Mouse (Mus musculus): ENCODE results near the gene S100a11. TPM values are rescaled to one million over a fixed set of nuclear protein-coding genes. Genes with fewer than 3 reads are reported as not detected.

S100a11 gene
- total and polyA plus RNA-seq, 3 experiments, result 47.2 to 468 (median 75.2) TPM

DNA sequence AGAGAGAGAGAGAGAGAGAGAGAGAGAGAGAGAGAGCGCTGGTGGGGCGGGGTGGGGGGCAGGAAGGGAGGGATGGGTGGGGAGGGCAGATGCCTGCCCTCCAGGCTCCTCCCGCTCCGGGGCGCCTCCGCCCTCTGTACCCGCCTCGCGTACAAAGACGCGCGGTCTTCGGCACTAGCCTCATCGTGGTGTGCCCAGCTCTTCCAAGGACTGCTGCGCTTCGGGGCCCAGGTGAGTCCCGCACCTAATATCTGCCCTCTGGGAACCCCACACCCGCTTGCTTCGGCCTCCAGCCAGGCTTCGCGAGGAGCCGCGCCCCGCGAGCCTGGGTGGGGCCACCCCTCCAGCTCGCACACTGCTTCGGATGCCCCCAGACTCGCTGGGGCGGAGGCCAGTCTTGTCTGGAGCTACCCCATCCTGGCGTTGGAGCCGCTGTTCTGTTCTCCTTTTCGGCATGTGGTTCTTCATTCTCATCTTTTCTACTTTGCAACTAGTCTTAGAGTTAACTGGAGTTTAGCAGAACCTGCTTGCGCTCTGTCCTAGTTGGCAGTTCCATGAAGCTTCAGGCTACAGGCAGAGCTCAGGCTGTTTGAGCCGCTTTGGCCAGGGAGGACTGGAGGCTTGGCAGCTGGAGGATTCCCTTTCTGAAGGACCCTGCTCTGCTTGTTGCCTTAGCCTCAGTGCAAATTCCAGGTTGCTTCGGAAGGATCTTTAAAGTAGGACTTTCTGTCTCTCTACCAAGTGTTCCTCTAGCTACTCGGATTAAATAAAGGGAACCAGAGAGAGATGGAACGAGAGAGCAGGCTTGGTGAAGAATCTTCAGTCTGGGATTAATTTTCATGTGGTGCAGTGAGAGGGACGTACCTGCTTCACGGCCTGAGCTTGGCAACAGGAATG, 34.9 kb downstream of the S100a11 start, which contains the start of gene S100a10:
Gene S100a10, plus strand, starts transcription at position 100 of the 897 bp plus-strand sequence.
- H3K27ac ChIP-seq (ENCODE audit: insufficient read depth, low read depth), result peak within 1 kb of the TSS; percentile 68
- no peaks in the 10 kb centered on the region for H3K9me3 ChIP-seq (replicated peaks; ENCODE audit: low read length)
- in situ Hi-C loops (cut with MboI; ENCODE audit: low pct_ligation_motif_present, low pct_unique_long_range_greater_than_20kb, low sequenced_read_pairs) (no loop called here), dilution Hi-C loops (cut with MboI; ENCODE audit: extremely low pct_ligation_motif_present, extremely low pct_unique_long_range_greater_than_20kb, low sequenced_read_pairs) (no loop called here)
- H3K79me2 ChIP-seq (replicated peaks; ENCODE audit: control insufficient read depth, extremely low read depth, insufficient read depth, poor library complexity, severe bottlenecking), result peaks cover 50% of the 10 kb centered on the region
- H3K27me3 ChIP-seq (replicated peaks), result no peaks in the 10 kb centered on the region
- peak within 1 kb of the TSS; percentile 95 for H3K4me2 ChIP-seq (ENCODE audit: insufficient read depth, low read depth, poor library complexity, severe bottlenecking)
- H3K4me3 ChIP-seq (replicated peaks in 1 of 3; ENCODE audit: low read depth in 2 of 3, low read length in 2 of 3, poor library complexity in 1 of 3), result peak within 1 kb of the TSS; percentile 75 to 98 (median 77)
- H3K36me3 ChIP-seq (replicated peaks in 1 of 2; ENCODE audit: control insufficient read depth in 1 of 2, insufficient read depth in 1 of 2, low read length in 1 of 2), result peaks cover 5 to 25% of the 10 kb centered on the region in 2 experiments
- H3K9ac ChIP-seq (ENCODE audit: insufficient read depth, low read depth), result peak within 1 kb of the TSS; percentile 96
- peak; percentile 68; the same call in 1 of the 2 replicates for TF ChIP-seq TBP (conservative IDR thresholded peaks at IDR 0.05; ENCODE audit: low read depth, low read length)
- TF ChIP-seq TCF12 (IDR thresholded peaks at IDR 0.05; ENCODE audit: low read depth, low read length), result peak; percentile 59
- no peak for TF ChIP-seq MYC (IDR thresholded peaks at IDR 0.05; ENCODE audit: low read depth, low read length)
- 0 out of 2 replicates have a peak, but pooled peaks have one; percentile 70 for TF ChIP-seq POLR2AphosphoS2 (IDR thresholded peaks at IDR 0.05; ENCODE audit: low read depth, low read length)
- peak; percentile 79; the same call in 1 of the 2 replicates for TF ChIP-seq UBTF (IDR thresholded peaks at IDR 0.05; ENCODE audit: low read depth, low read length)
- no peak for TF ChIP-seq ZNF384 (IDR thresholded peaks at IDR 0.05; ENCODE audit: low read depth, low read length)
- TF ChIP-seq SIN3A (IDR thresholded peaks at IDR 0.05; ENCODE audit: low read length), result peak; percentile 72; the same call in 1 of the 2 replicates
- TF ChIP-seq ZMIZ1 (IDR thresholded peaks at IDR 0.05; ENCODE audit: low read depth, low read length), result peak; percentile 76; the same call in 1 of the 2 replicates
- TF ChIP-seq CHD2 (IDR thresholded peaks at IDR 0.05; ENCODE audit: low read length), result no peak
- TF ChIP-seq NELFE (IDR thresholded peaks at IDR 0.05; ENCODE audit: low read depth, low read length), result peak; percentile 92
- peak; percentile 90; the same call in 1 of the 2 replicates for TF ChIP-seq MAZ (IDR thresholded peaks at IDR 0.05; ENCODE audit: low read depth, low read length)
- TF ChIP-seq POLR2A (IDR thresholded peaks at IDR 0.05; ENCODE audit: low read depth, low read length), result peak; percentile 94
- TF ChIP-seq MXI1 (IDR thresholded peaks at IDR 0.05; ENCODE audit: low read depth, low read length), result peak; percentile 66; the same call in 1 of the 2 replicates
- peak; percentile 28; the same call in 1 of the 2 replicates for TF ChIP-seq MAX (IDR thresholded peaks at IDR 0.05; ENCODE audit: low read length)
- DNase-seq (ENCODE audit: extremely low read depth), result peak; percentile 64
- peaks cover 22 to 76% of the 10 kb centered on the region in 2 experiments for H3K4me1 ChIP-seq (ENCODE audit: control insufficient read depth in 1 of 2, insufficient read depth in 2 of 2)

- Histone ChIP-seq H3K9ac (ENCODE audit: insufficient read depth, low read depth) (peak overlapping the region; percentile 96), H3K4me2 (ENCODE audit: insufficient read depth, low read depth, poor library complexity, severe bottlenecking) (peak overlapping the region; percentile 83), H3K27me3 (replicated peaks) (no peaks in the 10 kb centered on the region), H3K79me2 (replicated peaks; ENCODE audit: control insufficient read depth, extremely low read depth, insufficient read depth, poor library complexity, severe bottlenecking) (peaks cover 56% of the 10 kb centered on the region), H3K4me3 (replicated peaks in 1 of 3; ENCODE audit: low read depth in 2 of 3, low read length in 2 of 3, poor library complexity in 1 of 3) (peak overlapping the region; percentile 75 to 98 (median 77)), H3K9me3 (replicated peaks; ENCODE audit: low read length) (no peaks in the 10 kb centered on the region), H3K36me3 (replicated peaks in 1 of 2; ENCODE audit: control insufficient read depth in 1 of 2, insufficient read depth in 1 of 2, low read length in 1 of 2) (peaks cover 7 to 30% of the 10 kb centered on the region in 2 experiments), H3K4me1 (ENCODE audit: control insufficient read depth in 1 of 2, insufficient read depth in 2 of 2) (peaks cover 23 to 80% of the 10 kb centered on the region in 2 experiments), H3K27ac (ENCODE audit: insufficient read depth, low read depth) (peak overlapping the region; percentile 43; the same call in 1 of the 2 replicates)
- peak; percentile 49 for DNase-seq (ENCODE audit: extremely low read depth)
- dilution Hi-C loops (cut with MboI; ENCODE audit: extremely low pct_ligation_motif_present, extremely low pct_unique_long_range_greater_than_20kb, low sequenced_read_pairs), result no loop called here
- in situ Hi-C loops (cut with MboI; ENCODE audit: low pct_ligation_motif_present, low pct_unique_long_range_greater_than_20kb, low sequenced_read_pairs), result no loop called here
- peak; percentile 57; the same call in 1 of the 2 replicates for TF ChIP-seq IRF4 (IDR thresholded peaks at IDR 0.05; ENCODE audit: low read depth, low read length)
- TF ChIP-seq MAX (IDR thresholded peaks at IDR 0.05; ENCODE audit: low read length), result no peak
- 0 out of 2 replicates have a peak, but pooled peaks have one; percentile 48 for TF ChIP-seq MAZ (IDR thresholded peaks at IDR 0.05; ENCODE audit: low read depth, low read length)
- no peak for TF ChIP-seq USF2 (conservative IDR thresholded peaks at IDR 0.05; ENCODE audit: low read depth, low read length)
- TF ChIP-seq ETS1 (conservative IDR thresholded peaks at IDR 0.05; ENCODE audit: low read depth, low read length), result 0 out of 2 replicates have a peak, but pooled peaks have one; percentile 17
Measured at GRCm38 (mm10) chr3:93555878-93556254, 35.6 kb downstream of the S100a11 start.

All from CH12.LX (cell line).